Mouse (Mus musculus) layer of hippocampus, adult 8-10 months (tissue): ENCODE data around the gene Ank3. TPM values are rescaled to one million over a fixed set of nuclear protein-coding genes. Genes with fewer than 3 reads are reported as not detected.

Experiments
- DNase-seq, 2 experiments: peaks; one replicate each; pipeline ENCODE4 v3.0.0; 2022; ENCODE audit warnings: low spot score in 2 of 2
- total RNA-seq, 4 experiments: library from RNA; stranded (reverse); gene quantifications; 2 replicates each; pipeline ENCODE4 v1.2.4; 2022

Ank3 gene
- total RNA-seq, 4 experiments from 2014 or later: 396 to 490 (median 435) TPM

- DNase-seq: no peak
Measured at GRCm38 (mm10) chr10:70045722-70046121, 647.1 kb downstream of the Ank3 start.

GRCm38 (mm10) chr10:70049771-70050170 is 651.2 kb downstream of the Ank3 start:
- DNase-seq: no peak

DNA sequence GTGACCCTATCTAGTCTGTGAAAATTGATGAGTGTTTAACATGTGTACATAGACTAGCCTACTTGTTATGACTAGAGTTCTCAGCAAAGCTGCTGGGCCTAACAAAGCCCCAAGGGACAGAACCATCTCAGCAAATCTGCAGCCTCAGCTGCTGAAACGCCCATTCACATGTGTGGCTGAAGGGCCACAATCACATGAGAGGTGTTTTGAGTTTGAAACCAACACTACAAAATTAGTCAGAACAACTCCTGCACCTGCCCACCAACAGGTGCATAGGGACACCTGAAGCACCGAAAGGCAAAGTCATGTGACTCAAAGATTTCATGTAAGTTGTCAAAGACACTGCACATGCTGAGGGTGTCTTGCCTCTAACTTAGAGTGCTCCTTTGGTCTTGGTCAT is 656.7 kb downstream of the Ank3 start:
- no peak for DNase-seq

- DNase-seq: no peak
Measured at GRCm38 (mm10) chr10:70057064-70057463, 658.5 kb downstream of the Ank3 start.

DNA sequence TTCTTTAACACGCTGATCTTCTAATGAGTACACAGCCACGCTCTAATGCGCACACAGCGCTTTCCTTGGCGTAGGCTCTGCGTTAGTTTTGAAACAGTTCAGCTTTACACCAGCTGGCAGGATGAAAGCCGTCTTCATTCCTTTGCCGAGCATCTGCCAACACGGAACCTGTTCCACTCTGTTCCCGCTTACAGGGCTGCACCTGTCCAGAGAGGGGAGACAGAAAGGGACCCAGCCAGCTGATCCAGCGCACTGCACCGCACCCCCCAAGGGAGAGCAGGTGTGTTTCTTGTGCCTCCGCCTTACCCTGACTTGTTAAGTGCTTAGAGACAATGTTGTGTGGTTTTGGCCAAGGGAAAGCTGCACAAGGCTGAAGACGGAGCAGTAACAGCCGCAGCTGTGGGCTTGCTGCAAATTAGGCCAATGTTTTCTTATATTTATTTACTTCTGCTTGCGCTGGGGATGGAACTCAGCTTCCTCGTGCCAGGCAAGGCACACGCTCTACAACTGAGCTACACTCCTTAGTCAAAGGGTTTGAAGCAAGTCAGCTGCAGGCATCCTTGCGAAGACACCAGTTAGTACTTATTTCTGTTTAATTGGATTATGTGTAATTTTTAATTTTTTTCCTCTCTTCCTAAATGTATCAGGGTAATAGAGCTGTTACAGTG is 661.6 kb downstream of the Ank3 start:
- DNase-seq: peak; percentile 37 to 65

DNA sequence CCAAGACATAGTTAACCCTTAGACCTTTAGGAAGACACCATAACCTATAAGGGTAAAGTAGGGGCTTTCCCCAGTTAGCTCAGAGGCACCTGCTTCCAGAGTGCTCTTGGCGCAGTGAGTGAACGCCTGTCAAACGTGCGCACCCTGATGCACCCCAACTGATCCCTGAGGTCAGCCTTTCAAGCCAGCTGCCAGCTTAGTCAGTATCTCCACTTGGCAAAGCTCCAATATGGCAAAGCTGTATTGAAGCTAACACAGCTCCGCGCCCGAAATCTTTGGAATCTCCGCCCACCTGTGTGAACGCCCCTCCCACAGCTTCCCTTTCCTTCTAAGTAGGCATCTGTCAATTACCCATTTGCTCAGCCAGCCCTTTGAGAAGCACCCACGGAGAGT is 662.1 kb downstream of the Ank3 start:
- peak in 1 of 2 experiments; percentile 14 for DNase-seq

- no peak for DNase-seq
Measured at GRCm38 (mm10) chr10:70063881-70064555, 665.4 kb downstream of the Ank3 start.

GRCm38 (mm10) chr10:70065191-70065590 is 666.6 kb downstream of the Ank3 start:
- DNase-seq: no peak

DNA sequence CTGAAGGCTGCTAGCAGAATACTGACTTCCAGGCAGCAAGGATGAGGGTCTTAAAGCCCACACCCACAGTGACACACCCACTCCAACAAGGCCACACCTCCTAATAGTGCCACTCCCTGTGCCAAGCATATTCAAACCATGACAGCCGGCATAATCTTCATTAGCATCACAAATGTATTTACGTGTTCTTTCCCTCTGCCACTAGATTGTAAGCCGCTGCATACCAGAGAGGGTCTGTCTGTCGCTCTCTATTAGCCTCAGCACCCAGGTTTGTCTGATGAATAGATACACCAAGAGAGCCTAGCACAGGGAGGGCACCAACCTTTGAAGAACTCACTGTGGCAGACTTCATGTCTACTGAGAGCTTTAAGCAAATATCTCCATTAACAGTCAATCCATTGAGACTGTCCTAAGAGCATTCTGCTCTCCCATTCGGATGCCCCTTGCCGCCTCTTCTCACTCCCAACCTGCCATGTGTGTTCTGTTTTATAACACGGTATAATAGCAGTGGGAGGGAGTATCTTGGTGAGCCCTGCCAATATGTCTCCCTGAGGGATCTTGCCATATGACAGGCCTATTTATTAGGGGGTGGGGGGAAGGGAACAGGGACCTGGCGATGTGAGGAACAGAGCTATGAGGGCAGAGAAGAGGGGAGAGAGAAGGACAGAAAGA is 668.1 kb downstream of the Ank3 start:
- DNase-seq: no peak

GRCm38 (mm10) chr10:70067169-70068115 is 668.9 kb downstream of the Ank3 start:
- no peak for DNase-seq

- no peak for DNase-seq
Measured at GRCm38 (mm10) chr10:70069321-70069720, 670.7 kb downstream of the Ank3 start.

DNA sequence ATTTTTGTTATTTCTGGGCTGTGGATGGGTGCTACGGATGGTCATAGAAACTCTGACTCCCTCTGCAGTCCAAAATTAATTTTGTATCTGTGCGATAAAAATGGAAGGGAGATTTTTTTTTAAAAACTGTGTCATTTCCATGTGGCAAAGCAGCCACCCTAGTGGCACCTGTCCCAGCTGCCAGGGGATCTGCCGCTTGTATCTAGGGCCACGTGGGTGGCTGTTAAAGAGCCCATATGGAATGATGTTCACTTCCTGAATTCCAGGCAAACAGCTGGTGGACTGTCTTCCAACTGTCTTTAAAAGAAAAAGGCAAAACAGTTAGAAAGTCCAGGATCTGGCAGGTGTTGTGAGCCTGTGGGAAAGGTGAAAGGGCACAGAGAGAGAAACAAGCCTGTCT is 672.8 kb downstream of the Ank3 start:
- no peak for DNase-seq

Other genes with a start within 250 kb of the Ank3 start
- 1 to 10 TPM; 5.2 to 5.8 (median 5.4) TPM for gene Rhobtb1, start 247.3 kb upstream of the Ank3 start, total RNA-seq
- 1 to 10 TPM; 2.0 to 2.9 (median 2.2) TPM for gene A930033H14Rik, start 185.7 kb upstream of the Ank3 start, total RNA-seq
- gene Cdk1, start 45.8 kb upstream of the Ank3 start, total RNA-seq: 1 to 10 TPM in 1 of 4 experiments, under 1 TPM in 2, not detected in 1; 0.75 to 1.1 (median 0.82) TPM